Mouse (Mus musculus) liver, adult 2 months (tissue): ENCODE measurements at regions not wholly inside any gene's neighbourhood (a gene's known extent, or its start where the extent isn't known, plus 50 kb on each side); places are given as distances from the start of the nearest gene placed in this dataset.
"Not testable (repeated sequence)": the region's sequence is repeated elsewhere in the genome, so short reads cannot be mapped to it uniquely, and the experiment has no call there.

Experiments
- DNase-seq: peaks from one replicate; pipeline ENCODE4 v3.0.0-alpha.2; 2011; ENCODE audit warnings: low read depth, low spot score; ENCODE audit errors: extremely low read depth
- H3K27ac ChIP-seq: fragments of 200-500 bp; replicated peaks from 2 replicates; pipeline ENCODE4 v1.5.1; 2012; ENCODE audit warnings: low read depth, mild to moderate bottlenecking, control low read depth, inconsistent platforms, low read length; ENCODE audit not compliant: insufficient read depth
- H3K27me3 ChIP-seq: fragments of 200-500 bp; 2 replicates; pipeline ENCODE4 v1.6.1; 2012; ENCODE audit warnings: mild to moderate bottlenecking, moderate library complexity, low read length, inconsistent platforms; ENCODE audit not compliant: control insufficient read depth, insufficient read depth
- H3K36me3 ChIP-seq: fragments of 200-500 bp; 2 replicates; pipeline ENCODE4 v1.6.1; 2012; ENCODE audit warnings: low read length, inconsistent platforms; ENCODE audit not compliant: control insufficient read depth, insufficient read depth
- H3K4me1 ChIP-seq: fragments of 200-500 bp; 2 replicates; pipeline ENCODE4 v1.6.1; 2011; ENCODE audit warnings: low read length; ENCODE audit not compliant: control insufficient read depth, insufficient read depth
- H3K4me3 ChIP-seq: fragments of 200-500 bp; 2 replicates; pipeline ENCODE4 v1.5.1; 2011; ENCODE audit warnings: low read depth, mild to moderate bottlenecking, control low read depth, low read length, moderate library complexity; ENCODE audit not compliant: insufficient read depth
- H3K79me2 ChIP-seq: fragments of 200-500 bp; 2 replicates; pipeline ENCODE4 v1.6.1; 2012; ENCODE audit warnings: inconsistent platforms, mild to moderate bottlenecking, low read length, moderate library complexity; ENCODE audit not compliant: control insufficient read depth, insufficient read depth
- H3K9ac ChIP-seq: fragments of 200-500 bp; 2 replicates; pipeline ENCODE4 v1.6.1; 2012; ENCODE audit warnings: low read depth, mild to moderate bottlenecking, control low read depth, inconsistent platforms, low read length
- CTCF ChIP-seq: fragments of 200-500 bp; IDR thresholded peaks from 2 replicates; pipeline ENCODE4 v1.5.1; 2011; ENCODE audit warnings: low read depth, low read length, control low read depth
- POLR2A ChIP-seq: fragments of 200-500 bp; IDR thresholded peaks from 2 replicates; pipeline ENCODE4 v1.6.1; 2011; ENCODE audit warnings: low read length, control low read depth; ENCODE audit not compliant: insufficient read depth; ENCODE audit errors: extremely low read depth
- WGBS: fragments of 180-500 bp; shearing (Covaris S2); methylation state at CpG from one replicate; pipeline ENCODE4 v1.1.7; 2018; 5-methylcytosine and 5-hydroxymethylcytosine counted together

DNA sequence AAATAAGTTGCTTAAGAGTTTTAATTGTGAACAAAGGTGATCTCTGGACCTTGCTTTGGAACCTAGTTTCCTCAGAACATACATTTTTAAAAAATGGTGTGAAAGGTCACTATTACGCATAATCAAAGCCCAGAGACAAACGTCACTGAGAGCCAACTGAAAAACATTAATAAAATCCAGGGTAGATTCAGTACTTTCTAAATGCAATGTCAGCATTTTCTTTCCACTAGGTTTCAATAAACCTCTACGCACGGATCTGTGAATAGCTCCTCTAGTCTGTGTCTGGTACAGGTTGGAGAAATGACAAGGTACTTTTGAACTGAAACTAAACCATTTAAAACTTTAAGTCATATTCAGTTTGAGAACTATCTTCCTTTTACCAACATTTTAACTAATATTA is 367.0 kb downstream of the Tlr4 start:
- no peaks in the 10 kb centered on the region for H3K79me2 ChIP-seq
- WGBS, result 75% methylated on average over 4 of the region's 4 CpGs
- H3K4me1 ChIP-seq, result no peaks in the 10 kb centered on the region
- H3K4me3 ChIP-seq, result no peak overlapping the region
- DNase-seq, result no peak
- no peak overlapping the region for H3K27ac ChIP-seq
- no peak overlapping the region for H3K9ac ChIP-seq
- H3K36me3 ChIP-seq, result no peaks in the 10 kb centered on the region
- H3K27me3 ChIP-seq, result no peaks in the 10 kb centered on the region
- no peak for TF ChIP-seq POLR2A
- TF ChIP-seq CTCF, result no peak

DNA sequence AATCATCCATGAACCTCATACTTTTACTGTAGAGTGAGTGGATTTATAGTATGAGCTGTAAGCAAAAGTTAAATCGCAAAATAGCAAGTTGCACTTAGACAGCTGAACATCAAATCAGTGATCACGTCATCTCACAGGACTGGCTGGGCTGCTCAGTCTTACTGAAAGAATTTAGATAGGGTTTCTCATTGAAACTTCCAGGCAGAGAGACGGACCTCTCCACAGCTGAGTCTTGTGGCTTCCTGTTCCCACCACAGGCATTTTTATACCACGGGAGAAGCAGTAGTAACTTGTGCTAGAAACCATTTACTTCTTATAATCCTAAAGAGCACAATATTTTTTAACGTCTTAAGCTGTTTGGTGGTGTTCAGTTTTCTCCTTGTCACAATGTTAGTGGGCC is 369.5 kb downstream of the Tlr4 start:
- TF ChIP-seq CTCF (no peak), POLR2A (no peak)

GRCm38 (mm10) chr4:67208406-67208805 is 381.0 kb downstream of the Tlr4 start:
- H3K27ac ChIP-seq, H3K4me3 ChIP-seq, H3K79me2 ChIP-seq, DNase-seq, H3K27me3 ChIP-seq, H3K4me1 ChIP-seq, H3K36me3 ChIP-seq, H3K9ac ChIP-seq: not testable (repeated sequence)

More for the DNA sequence above, 369.5 kb downstream of the Tlr4 start:
- Histone ChIP-seq H3K27ac (no peak overlapping the region), H3K4me3 (no peak overlapping the region), H3K9ac (no peak overlapping the region), H3K27me3 (no peaks in the 10 kb centered on the region), H3K36me3 (no peaks in the 10 kb centered on the region), H3K79me2 (no peaks in the 10 kb centered on the region), H3K4me1 (no peaks in the 10 kb centered on the region)
- no peak for DNase-seq
- WGBS, result 76% methylated on average over 5 of the region's 5 CpGs

DNA sequence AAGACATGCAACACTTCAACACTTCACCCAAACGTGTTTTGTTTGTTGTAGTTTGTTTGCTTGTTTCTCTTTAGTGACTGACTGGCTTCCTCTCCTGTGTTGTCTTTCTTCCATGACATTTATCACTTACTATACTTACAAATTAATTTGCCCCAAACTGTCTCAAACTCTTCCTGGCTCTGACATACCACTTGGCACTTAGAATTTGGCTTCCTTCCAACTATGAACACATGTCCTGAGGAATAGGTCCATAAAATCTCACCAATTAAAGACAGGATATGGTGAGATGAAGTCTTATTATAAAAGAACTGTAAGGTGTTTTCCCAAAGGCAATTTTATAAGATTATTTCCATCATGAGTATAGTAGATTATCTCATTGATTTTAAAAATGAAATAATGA is 386.0 kb downstream of the Tlr4 start:
- Histone ChIP-seq H3K27ac (no peak overlapping the region), H3K4me1 (no peaks in the 10 kb centered on the region), H3K9ac (no peak overlapping the region), H3K36me3 (no peaks in the 10 kb centered on the region), H3K79me2 (no peaks in the 10 kb centered on the region), H3K4me3 (no peak overlapping the region), H3K27me3 (no peaks in the 10 kb centered on the region)
- DNase-seq, result no peak
- WGBS, result 31% methylated on average over 1 of the region's 1 CpGs
- no peak for TF ChIP-seq POLR2A
- no peak for TF ChIP-seq CTCF

GRCm38 (mm10) chr4:67224533-67224932 is 397.1 kb downstream of the Tlr4 start:
- no peak for DNase-seq

DNA sequence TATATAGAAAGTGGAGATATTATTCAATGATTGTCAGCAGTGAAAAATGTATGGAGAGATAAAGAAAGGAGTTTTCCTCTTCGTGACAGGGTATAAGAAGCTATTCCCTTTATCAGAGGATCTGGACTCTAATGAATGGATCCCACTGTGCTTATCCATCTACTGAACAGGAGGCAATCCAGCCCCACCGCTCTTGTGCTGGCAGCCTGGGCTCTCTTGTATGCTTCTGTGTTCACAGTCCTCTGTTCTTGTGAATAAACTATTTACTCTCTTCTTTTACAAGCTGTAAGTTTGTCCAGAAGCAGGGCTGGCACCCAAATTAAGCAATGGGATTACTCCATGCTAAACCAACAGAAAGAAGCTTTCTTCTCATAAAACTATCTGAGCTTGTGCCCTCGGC is 401.8 kb downstream of the Tlr4 start:
- no peak overlapping the region for H3K27ac ChIP-seq
- no peak overlapping the region for H3K4me3 ChIP-seq
- no peaks in the 10 kb centered on the region for H3K4me1 ChIP-seq
- DNase-seq, result no peak
- no peaks in the 10 kb centered on the region for H3K36me3 ChIP-seq
- H3K27me3 ChIP-seq, result no peaks in the 10 kb centered on the region
- no peak for TF ChIP-seq POLR2A
- no peaks in the 10 kb centered on the region for H3K79me2 ChIP-seq
- H3K9ac ChIP-seq, result no peak overlapping the region
- WGBS, result 85% methylated on average over 3 of the region's 3 CpGs

More at GRCm38 (mm10) chr4:67224533-67224932, 397.1 kb downstream of the Tlr4 start:
- no peaks in the 10 kb centered on the region for H3K36me3 ChIP-seq
- H3K79me2 ChIP-seq, result no peaks in the 10 kb centered on the region
- H3K27ac ChIP-seq, result no peak overlapping the region
- no peak overlapping the region for H3K9ac ChIP-seq
- no peak for TF ChIP-seq POLR2A
- TF ChIP-seq CTCF, result no peak
- H3K4me3 ChIP-seq, result no peak overlapping the region
- no peaks in the 10 kb centered on the region for H3K27me3 ChIP-seq
- H3K4me1 ChIP-seq, result no peaks in the 10 kb centered on the region

DNA sequence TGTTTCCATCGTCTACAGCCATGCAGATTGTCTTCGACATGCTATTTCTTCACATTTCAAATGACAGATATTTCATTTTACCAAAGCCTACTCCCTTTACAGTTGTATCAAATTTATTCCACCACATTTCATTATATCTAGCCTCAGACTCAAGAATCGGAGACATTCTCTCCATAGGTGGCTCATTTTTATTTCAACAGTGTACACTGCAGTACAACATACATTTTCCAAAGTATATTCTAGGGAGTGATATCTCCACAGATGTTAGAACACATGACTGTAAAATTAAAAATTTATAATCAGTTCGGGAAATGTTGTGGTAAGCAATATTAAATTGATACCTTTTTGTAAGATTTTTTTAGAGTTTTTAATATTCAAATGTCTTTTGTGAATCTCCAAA is 446.2 kb downstream of the Tlr4 start:
- no peak for TF ChIP-seq POLR2A
- TF ChIP-seq CTCF, result no peak
- 79% methylated on average over 4 of the region's 4 CpGs for WGBS
- H3K4me3 ChIP-seq, result no peak overlapping the region
- no peaks in the 10 kb centered on the region for H3K4me1 ChIP-seq
- H3K36me3 ChIP-seq, result no peaks in the 10 kb centered on the region
- no peaks in the 10 kb centered on the region for H3K27me3 ChIP-seq
- no peak overlapping the region for H3K27ac ChIP-seq
- no peak overlapping the region for H3K9ac ChIP-seq
- DNase-seq, result no peak
- H3K79me2 ChIP-seq, result no peaks in the 10 kb centered on the region
